Mouse (Mus musculus): ENCODE data around the gene Anks1b. TPM values are rescaled to one million over a fixed set of nuclear protein-coding genes. Genes with fewer than 3 reads are reported as not detected.

Gene Anks1b
- total and polyA plus RNA-seq, 3 experiments: not detected

DNA sequence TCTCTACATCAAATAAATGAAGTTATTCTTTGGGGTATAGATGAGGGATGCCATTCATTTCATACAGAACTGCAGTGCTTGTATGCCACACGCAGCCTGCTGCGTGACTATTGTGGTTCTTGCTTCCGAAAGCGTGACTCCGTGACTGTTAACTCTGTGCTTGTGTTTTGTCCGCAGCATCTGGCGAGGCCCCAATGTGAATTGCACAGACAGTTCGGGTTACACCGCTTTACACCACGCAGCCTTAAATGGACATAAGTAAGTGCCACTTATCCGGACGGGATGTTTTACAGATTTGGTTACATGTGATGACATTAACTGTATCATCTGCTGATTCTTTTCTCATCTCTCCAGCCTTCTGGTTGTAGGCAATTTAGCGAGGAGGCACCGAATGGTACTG, 159.7 kb downstream of the Anks1b start:
- Histone ChIP-seq H3K27ac (ENCODE audit: control insufficient read depth, low read depth, low read length) (no peak overlapping the region), H3K36me3 (ENCODE audit: control insufficient read depth in 1 of 2, insufficient read depth in 2 of 2, low read length in 2 of 2) (no peaks in the 10 kb centered on the region), H3K4me1 (ENCODE audit: control insufficient read depth in 1 of 2, insufficient read depth in 2 of 2, low read length in 2 of 2) (no peaks in the 10 kb centered on the region), H3K4me3 (ENCODE audit: control insufficient read depth in 1 of 2, insufficient read depth in 1 of 2, low read depth in 2 of 2, low read length in 2 of 2) (no peak overlapping the region), H3K9ac (ENCODE audit: control insufficient read depth, low read depth, low read length, poor library complexity, severe bottlenecking) (no peak overlapping the region), H3K27me3 (ENCODE audit: control insufficient read depth in 1 of 2, insufficient read depth in 2 of 2, low read length in 2 of 2) (no peaks in the 10 kb centered on the region), H3K79me2 (ENCODE audit: control insufficient read depth, insufficient read depth, low read length, poor library complexity) (no peaks in the 10 kb centered on the region), H3K9me3 (replicated peaks; ENCODE audit: insufficient read depth, low read length) (no peaks in the 10 kb centered on the region)
- TF ChIP-seq RCOR1 (IDR thresholded peaks at IDR 0.05; ENCODE audit: low read depth, low read length): no peak
- no peak for TF ChIP-seq GABPA (IDR thresholded peaks at IDR 0.05; ENCODE audit: low read depth, low read length)
- no peak for TF ChIP-seq NRF1 (IDR thresholded peaks at IDR 0.05; ENCODE audit: insufficient read depth, low read depth, low read length, poor library complexity, severe bottlenecking)
- no peak for TF ChIP-seq UBTF (IDR thresholded peaks at IDR 0.05; ENCODE audit: borderline replicate concordance, insufficient read depth, low read depth, low read length)
- TF ChIP-seq KAT2A (conservative IDR thresholded peaks at IDR 0.05; ENCODE audit: low read depth, low read length): no peak
- TF ChIP-seq CTCF (IDR thresholded peaks at IDR 0.05 in 2 of 3, conservative IDR thresholded peaks at IDR 0.05 in 1 of 3; ENCODE audit: control insufficient read depth in 1 of 3, insufficient read depth in 1 of 3, low read depth in 2 of 3, low read length in 3 of 3, poor library complexity in 1 of 3, severe bottlenecking in 1 of 3): no peak
- TF ChIP-seq POLR2AphosphoS5 (IDR thresholded peaks at IDR 0.05; ENCODE audit: borderline replicate concordance, low read depth, low read length): no peak
- no peak for TF ChIP-seq MAX (IDR thresholded peaks at IDR 0.05; ENCODE audit: low read length)
- DNase-seq (ENCODE audit: low read depth, low spot score): no peak

DNA sequence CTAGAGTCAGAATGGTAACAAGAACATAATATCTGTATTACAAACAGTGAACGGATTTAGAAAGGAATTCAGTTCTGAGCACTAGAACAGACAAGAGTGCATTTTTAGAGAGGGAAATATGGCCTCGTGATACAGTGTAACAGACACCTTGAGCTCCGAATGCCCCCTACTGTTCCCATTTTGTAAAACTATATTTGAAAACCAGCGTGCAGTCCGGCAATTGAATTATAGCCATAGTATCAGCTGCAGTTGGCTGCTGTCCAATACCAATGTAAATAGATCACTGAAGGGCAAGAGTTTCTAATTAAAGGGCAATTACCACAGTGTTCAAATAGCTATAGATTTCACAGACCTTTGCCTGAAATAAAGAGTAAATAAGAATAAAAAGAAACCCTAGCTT, 170.0 kb downstream of the Anks1b start:
- Histone ChIP-seq H3K27ac (ENCODE audit: control insufficient read depth, low read depth, low read length) (no peak overlapping the region), H3K27me3 (ENCODE audit: control insufficient read depth in 1 of 2, insufficient read depth in 2 of 2, low read length in 2 of 2) (no peaks in the 10 kb centered on the region), H3K4me3 (ENCODE audit: control insufficient read depth in 1 of 2, insufficient read depth in 1 of 2, low read depth in 2 of 2, low read length in 2 of 2) (no peak overlapping the region), H3K9ac (ENCODE audit: control insufficient read depth, low read depth, low read length, poor library complexity, severe bottlenecking) (no peak overlapping the region), H3K9me3 (replicated peaks; ENCODE audit: insufficient read depth, low read length) (no peaks in the 10 kb centered on the region), H3K4me1 (ENCODE audit: control insufficient read depth in 1 of 2, insufficient read depth in 2 of 2, low read length in 2 of 2) (no peaks in the 10 kb centered on the region), H3K36me3 (ENCODE audit: control insufficient read depth in 1 of 2, insufficient read depth in 2 of 2, low read length in 2 of 2) (no peaks in the 10 kb centered on the region), H3K79me2 (ENCODE audit: control insufficient read depth, insufficient read depth, low read length, poor library complexity) (no peaks in the 10 kb centered on the region)
- TF ChIP-seq TCF12 (IDR thresholded peaks at IDR 0.05; ENCODE audit: low read depth, low read length) (no peak), MAFK (IDR thresholded peaks at IDR 0.05; ENCODE audit: borderline replicate concordance, low read depth, low read length) (no peak), ZNF384 (IDR thresholded peaks at IDR 0.05; ENCODE audit: low read depth, low read length) (no peak), ELF1 (IDR thresholded peaks at IDR 0.05; ENCODE audit: low read depth, low read length) (no peak), POLR2A (IDR thresholded peaks at IDR 0.05; ENCODE audit: control insufficient read depth in 1 of 2, insufficient read depth in 1 of 2, low read depth in 1 of 2, low read length in 2 of 2, poor library complexity in 1 of 2) (no peak), POLR2AphosphoS5 (IDR thresholded peaks at IDR 0.05; ENCODE audit: borderline replicate concordance, low read depth, low read length) (no peak), SMC3 (IDR thresholded peaks at IDR 0.05; ENCODE audit: low read depth, low read length) (no peak), USF1 (IDR thresholded peaks at IDR 0.05; ENCODE audit: low read depth, low read length) (no peak), E2F4 (IDR thresholded peaks at IDR 0.05; ENCODE audit: borderline replicate concordance, low read depth, low read length) (no peak), GATA1 (IDR thresholded peaks at IDR 0.05; ENCODE audit: low read depth, low read length) (no peak), USF2 (IDR thresholded peaks at IDR 0.05; ENCODE audit: borderline replicate concordance in 1 of 2, insufficient read depth in 1 of 2, low read depth in 1 of 2, low read length in 2 of 2) (no peak), GABPA (IDR thresholded peaks at IDR 0.05; ENCODE audit: low read depth, low read length) (no peak), BHLHE40 (IDR thresholded peaks at IDR 0.05; ENCODE audit: borderline replicate concordance, low read depth, low read length) (no peak), HCFC1 (IDR thresholded peaks at IDR 0.05; ENCODE audit: low read depth, low read length) (no peak), TAL1 (IDR thresholded peaks at IDR 0.05; ENCODE audit: low read length) (no peak), NRF1 (IDR thresholded peaks at IDR 0.05; ENCODE audit: insufficient read depth, low read depth, low read length, poor library complexity, severe bottlenecking) (no peak), ZMIZ1 (IDR thresholded peaks at IDR 0.05; ENCODE audit: low read depth, low read length) (no peak), MAZ (IDR thresholded peaks at IDR 0.05; ENCODE audit: low read depth, low read length) (no peak)
- DNase-seq (ENCODE audit: low read depth, low spot score): no peak
